Mouse (Mus musculus) gastrocnemius, adult 2 months (tissue): ENCODE measurements around the gene Twf1. TPM values are rescaled to one million over a fixed set of nuclear protein-coding genes. Genes with fewer than 3 reads are reported as not detected.

Experiments used
- DNase-seq: peaks from one replicate; pipeline ENCODE4 v3.0.0; 2022
- H3K27ac ChIP-seq: fragments of 200-600 bp; 2 replicates; pipeline ENCODE4 v1.8.1; 2022; ENCODE audit warnings: mild to moderate bottlenecking
- H3K4me3 ChIP-seq: fragments of 200-600 bp; 2 replicates; pipeline ENCODE4 v1.8.1; 2022; ENCODE audit warnings: mild to moderate bottlenecking, moderate library complexity
- CTCF ChIP-seq: fragments of 200-600 bp; IDR thresholded peaks from 2 replicates; pipeline ENCODE4 v1.8.1; 2022; ENCODE audit warnings: antibody characterized with exemption, mild to moderate bottlenecking, moderate library complexity
- intact Hi-C: fragments of 180-260 bp; cut with DNase I; formaldehyde crosslinking; loops from one replicate; pipeline ENCODE4 v1.15.1; 2025
- total RNA-seq, 2 experiments: library from RNA; stranded (reverse); gene quantifications; 2 replicates each; pipeline ENCODE4 v1.2.3; 2021

Gene Twf1
- total RNA-seq, 2 experiments from 2014 or later, result 9.5 to 10.0 TPM

- H3K27ac ChIP-seq, result peak overlapping the region; percentile 46
- TF ChIP-seq CTCF, result no peak
- intact Hi-C loops, result loop anchor here (2.0 kb wide), 1 partner anchor 41 kb away; no protein-coding TSS in a partner anchor
- DNase-seq, result no peak
- H3K4me3 ChIP-seq, result peak overlapping the region; percentile 60
Measured at GRCm38 (mm10) chr15:94600145-94600707, 10.5 kb upstream of the Twf1 start.

- no peak for DNase-seq
- intact Hi-C loops, result no loop called here
- Histone ChIP-seq H3K4me3 (no peak overlapping the region), H3K27ac (no peak overlapping the region)
- no peak for TF ChIP-seq CTCF
Measured at GRCm38 (mm10) chr15:94593586-94593985, 3.9 kb upstream of the Twf1 start.

- H3K4me3 ChIP-seq, result no peak overlapping the region
- DNase-seq, result no peak
- peak overlapping the region; percentile 20; the same call in 1 of the 2 replicates for H3K27ac ChIP-seq
- intact Hi-C loops, result no loop called here
- TF ChIP-seq CTCF, result no peak
Measured at GRCm38 (mm10) chr15:94591356-94591755, 1.7 kb upstream of the Twf1 start.

DNA sequence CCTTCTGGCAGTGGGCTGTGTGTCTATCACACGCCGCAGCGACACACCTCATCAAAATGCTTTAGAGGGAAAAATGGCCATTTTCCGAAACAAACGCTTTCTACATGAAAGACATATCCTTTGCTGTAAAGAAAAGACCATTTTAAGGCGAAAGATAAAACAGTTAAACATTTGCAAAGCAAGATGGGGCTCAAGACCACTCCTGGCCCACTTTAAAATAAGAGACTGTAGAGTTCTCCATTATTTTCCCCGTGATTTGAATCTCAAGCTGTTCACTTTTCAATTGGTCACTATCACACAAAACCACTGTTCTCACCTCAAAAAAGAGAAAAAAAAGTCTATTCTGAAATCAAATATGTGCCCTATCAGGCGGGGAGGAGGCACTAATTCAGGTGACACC is 394 bp upstream of the Twf1 start:
- peak overlapping the region; percentile 58 for H3K4me3 ChIP-seq
- peak overlapping the region; percentile 79 for H3K27ac ChIP-seq
- TF ChIP-seq CTCF, result no peak
- intact Hi-C loops, result no loop called here
- DNase-seq, result no peak

DNA sequence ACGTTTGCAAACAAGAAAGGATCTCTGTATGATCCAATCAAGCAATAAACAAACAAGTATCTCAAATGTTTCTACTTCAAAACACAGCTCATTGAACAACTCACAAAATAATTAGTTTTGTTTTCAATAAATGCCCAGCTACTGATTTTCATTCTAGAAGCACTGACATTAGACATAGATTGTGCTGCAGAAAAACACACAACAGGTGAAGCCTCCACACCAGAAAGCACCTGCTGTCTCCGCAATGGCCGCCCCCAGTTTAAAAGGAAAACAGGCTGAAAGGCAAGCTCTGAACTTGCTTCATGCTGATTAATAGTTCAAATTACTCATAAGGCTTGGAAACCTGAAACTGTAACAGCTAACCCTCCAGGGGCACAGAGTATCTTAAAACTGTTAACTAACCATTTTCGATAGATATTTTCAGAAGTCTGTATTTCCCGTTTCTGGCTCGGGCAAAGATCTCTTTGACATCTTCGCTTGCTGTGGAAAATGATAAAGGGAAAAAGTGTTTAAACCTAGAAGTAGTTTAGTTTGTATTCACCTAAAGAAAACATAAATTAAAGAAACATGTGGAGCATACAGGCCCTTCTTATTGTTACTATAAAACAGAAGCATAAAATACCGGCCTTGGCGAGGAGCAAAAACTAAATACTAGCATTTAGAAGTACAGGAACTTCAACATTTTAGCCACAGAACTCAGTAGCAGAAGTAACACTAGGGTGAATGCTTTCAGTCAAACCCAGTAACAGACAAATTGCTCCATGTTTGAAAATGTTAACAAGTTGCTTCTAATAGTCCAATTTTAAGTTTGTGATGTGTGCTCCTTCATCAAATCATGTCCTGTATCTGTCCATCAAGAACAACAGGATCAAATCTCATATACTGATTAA is 1.6 kb downstream of the Twf1 start:
- TF ChIP-seq CTCF, result no peak
- Histone ChIP-seq H3K27ac (peak overlapping the region; percentile 93), H3K4me3 (peak overlapping the region; percentile 100)
- intact Hi-C loops, result no loop called here
- DNase-seq, result no peak

- no peak for DNase-seq
- peak; percentile 35; the same call in 1 of the 2 replicates for TF ChIP-seq CTCF
- no peak overlapping the region for H3K4me3 ChIP-seq
- H3K27ac ChIP-seq, result no peak overlapping the region
- intact Hi-C loops, result no loop called here
Measured at GRCm38 (mm10) chr15:94584738-94585137, 5.0 kb downstream of the Twf1 start.

DNA sequence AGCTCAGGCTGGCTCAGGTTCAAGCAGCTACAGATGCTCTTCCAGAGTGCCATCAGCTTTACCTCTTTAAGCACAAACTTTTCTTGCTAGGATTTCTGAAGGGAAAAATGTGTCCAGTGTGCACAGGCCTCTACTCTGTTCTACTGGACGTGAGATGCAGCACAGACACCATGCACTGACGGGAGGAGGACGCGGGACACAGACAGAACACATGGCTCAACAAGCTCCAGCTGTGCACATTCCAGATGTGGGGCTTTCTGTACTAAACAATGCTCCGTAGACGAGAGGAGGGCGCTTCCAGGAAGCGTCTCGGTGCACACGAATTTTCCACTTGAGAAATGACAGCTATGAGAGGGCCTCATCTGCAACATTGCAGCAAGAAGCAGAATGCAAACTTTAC is 6.5 kb downstream of the Twf1 start:
- no peak for DNase-seq
- no peak for TF ChIP-seq CTCF
- Histone ChIP-seq H3K4me3 (no peak overlapping the region), H3K27ac (no peak overlapping the region)
- intact Hi-C loops, result no loop called here

DNA sequence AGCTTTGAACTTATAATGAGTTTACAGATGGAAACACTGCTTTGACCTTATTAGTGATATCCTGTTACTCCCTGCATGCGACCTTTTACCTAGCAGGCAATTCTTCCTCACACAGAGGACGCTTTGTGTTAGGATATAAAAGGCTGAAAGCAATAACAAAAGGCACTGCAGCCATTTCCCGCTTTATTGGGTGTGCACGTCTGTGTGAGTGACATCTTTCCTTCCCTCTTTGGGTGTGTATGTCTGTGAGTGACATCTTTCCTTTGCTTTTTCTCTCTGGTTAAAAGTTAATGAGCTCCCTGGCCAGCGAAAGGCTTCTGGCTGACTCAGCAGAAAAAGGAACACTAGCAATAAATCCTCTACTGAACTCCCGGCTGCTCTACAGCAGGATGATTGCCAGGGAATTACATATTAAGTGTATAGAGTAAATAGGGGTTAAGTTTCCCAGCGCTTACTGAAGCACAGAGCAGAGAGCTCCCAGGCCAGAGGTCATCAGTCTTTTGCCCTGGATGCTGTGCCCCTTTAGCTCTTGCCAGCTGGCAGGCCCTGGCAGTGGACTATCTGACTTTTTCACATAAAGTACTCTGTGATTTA is 7.6 kb downstream of the Twf1 start:
- Histone ChIP-seq H3K4me3 (no peak overlapping the region), H3K27ac (no peak overlapping the region)
- TF ChIP-seq CTCF, result no peak
- intact Hi-C loops, result no loop called here
- no peak for DNase-seq

GRCm38 (mm10) chr15:94574566-94575268 is 15.0 kb downstream of the Twf1 start:
- Histone ChIP-seq H3K4me3 (no peak overlapping the region), H3K27ac (no peak overlapping the region)
- TF ChIP-seq CTCF, result no peak
- intact Hi-C loops, result no loop called here
- DNase-seq, result no peak

DNA sequence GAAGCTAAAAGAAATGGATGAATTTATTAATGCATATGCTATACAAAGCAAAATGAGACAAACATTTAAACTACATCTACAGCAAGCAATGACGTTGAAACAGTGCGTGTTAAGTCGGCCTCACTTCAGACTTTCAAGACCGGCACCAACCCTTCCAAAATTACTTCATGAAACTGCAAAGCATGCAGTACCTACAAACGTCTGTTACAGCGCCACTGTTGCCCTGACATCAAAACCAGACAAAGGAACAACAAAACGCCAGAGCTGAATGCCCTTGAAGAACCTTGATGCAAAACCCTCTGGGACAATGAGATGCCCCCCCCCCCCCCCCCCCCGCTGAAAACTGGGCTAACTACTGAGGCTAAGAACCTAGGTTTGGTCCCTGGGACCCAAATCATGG is 16.9 kb downstream of the Twf1 start:
- intact Hi-C loops, result no loop called here

GRCm38 (mm10) chr15:94571501-94571900 is 18.2 kb downstream of the Twf1 start:
- intact Hi-C loops, result no loop called here
- Histone ChIP-seq H3K4me3 (no peak overlapping the region), H3K27ac (no peak overlapping the region)
- DNase-seq, result no peak
- no peak for TF ChIP-seq CTCF

More for the DNA sequence above, 16.9 kb downstream of the Twf1 start:
- no peak for TF ChIP-seq CTCF
- H3K4me3 ChIP-seq, result no peak overlapping the region
- no peak for DNase-seq
- no peak overlapping the region for H3K27ac ChIP-seq

- H3K4me3 ChIP-seq, result no peak overlapping the region
- DNase-seq, result no peak
- intact Hi-C loops, result no loop called here
- no peak for TF ChIP-seq CTCF
- no peak overlapping the region for H3K27ac ChIP-seq
Measured at GRCm38 (mm10) chr15:94568496-94569182, 21.1 kb downstream of the Twf1 start.
